Mouse (Mus musculus): ENCODE results near the gene Rfx4.
A peak's percentile ranks its signal among the peaks of the same experiment; 100 is the strongest.

The Rfx4 gene

GRCm38 (mm10) chr10:84758483-84759431 lies 2.9 kb downstream of the Rfx4 start:
- peak; percentile 42 for DNase-seq (ENCODE audit: low spot score)

GRCm38 (mm10) chr10:84759511-84760117 lies 3.8 kb downstream of the Rfx4 start:
- peak; percentile 38 for DNase-seq (ENCODE audit: low spot score)

GRCm38 (mm10) chr10:84760118-84761111 lies 4.6 kb downstream of the Rfx4 start:
- peak; percentile 58 for DNase-seq (ENCODE audit: low spot score)

GRCm38 (mm10) chr10:84768766-84769165 lies 12.9 kb downstream of the Rfx4 start:
- DNase-seq (ENCODE audit: low spot score): no peak

GRCm38 (mm10) chr10:84772380-84773130 lies 16.7 kb downstream of the Rfx4 start:
- DNase-seq (ENCODE audit: low spot score): no peak

GRCm38 (mm10) chr10:84773889-84774288 lies 18.0 kb downstream of the Rfx4 start:
- DNase-seq (ENCODE audit: low spot score): no peak

- DNase-seq (ENCODE audit: low spot score): no peak
Observed at GRCm38 (mm10) chr10:84774573-84774972, 18.7 kb downstream of the Rfx4 start.

- DNase-seq (ENCODE audit: low spot score): no peak
Observed at GRCm38 (mm10) chr10:84777109-84777508, 21.2 kb downstream of the Rfx4 start.

GRCm38 (mm10) chr10:84777974-84778373 lies 22.1 kb downstream of the Rfx4 start:
- DNase-seq (ENCODE audit: low spot score): no peak

GRCm38 (mm10) chr10:84780828-84781227 lies 25.0 kb downstream of the Rfx4 start:
- no peak for DNase-seq (ENCODE audit: low spot score)

- DNase-seq (ENCODE audit: low spot score): no peak
Observed at GRCm38 (mm10) chr10:84785339-84785738, 29.5 kb downstream of the Rfx4 start.

GRCm38 (mm10) chr10:84790323-84790722 lies 34.5 kb downstream of the Rfx4 start:
- no peak for DNase-seq (ENCODE audit: low spot score)

GRCm38 (mm10) chr10:84791181-84791580 lies 35.3 kb downstream of the Rfx4 start:
- no peak for DNase-seq (ENCODE audit: low spot score)

GRCm38 (mm10) chr10:84801521-84801920 lies 45.7 kb downstream of the Rfx4 start:
- no peak for DNase-seq (ENCODE audit: low spot score)

- DNase-seq (ENCODE audit: low spot score): no peak
Observed at GRCm38 (mm10) chr10:84803216-84803844, 47.5 kb downstream of the Rfx4 start.

- no peak for DNase-seq (ENCODE audit: low spot score)
Observed at GRCm38 (mm10) chr10:84805576-84805975, 49.7 kb downstream of the Rfx4 start.

GRCm38 (mm10) chr10:84807206-84807605 lies 51.3 kb downstream of the Rfx4 start:
- DNase-seq (ENCODE audit: low spot score): no peak

- no peak for DNase-seq (ENCODE audit: low spot score)
Observed at GRCm38 (mm10) chr10:84810030-84810849, 54.4 kb downstream of the Rfx4 start.

GRCm38 (mm10) chr10:84811171-84811912 lies 55.5 kb downstream of the Rfx4 start:
- DNase-seq (ENCODE audit: low spot score): no peak

Data from retina, embryonic 14.5 days (tissue).